ENCODE assay signal across 23 mouse cellular contexts in genomic region chr16:58377170-58377569, GRCm38 (mm10). TPM values are rescaled to one million over a fixed set of nuclear protein-coding genes. Genes with fewer than 3 reads are reported as not detected.
A peak's percentile ranks its signal among the peaks of the same experiment; 100 is the strongest.
DNase-seq lines count a peak whose midpoint lies in the region; TF ChIP-seq lines count a peak whose summit lies in the region.
"Had no signal": no experiment of that assay in that cellular context is flagged by ENCODE, and none has a peak within 500 bp of the region (broad histone marks: within the 10 kb centered on the region; RNA-seq: fewer than 3 reads in every experiment).

No protein-coding gene starts in this region.

- DNase-seq in gastrocnemius, adult 18-20 months (ENCODE audit: low spot score) = peak; percentile 57
- DNase-seq in gastrocnemius, postnatal 4 days (ENCODE audit: low spot score in 2 of 2) = no peak
- DNase-seq in heart, postnatal 25 days (ENCODE audit: low spot score) = peak; percentile 10
- no peak for DNase-seq in heart, adult 8-10 months (ENCODE audit: low spot score)
- peak; percentile 35 for DNase-seq in MN1 (ENCODE audit: low spot score)
- peak; percentile 24 for DNase-seq in gastrocnemius, postnatal 14 days
- DNase-seq in left cerebral cortex, adult 2 months (ENCODE audit: extremely low spot score in 1 of 2, low spot score in 2 of 2) = no peak
- DNase-seq in testis, postnatal 10 days (ENCODE audit: low spot score) = no peak
- DNase-seq: adrenal gland, adult 8-10 months; cerebellum, adult 11-12 months; cerebellum, adult 9-11 months; heart, postnatal 10 days; kidney, adult 18-20 months; layer of hippocampus, postnatal 36 days; liver, embryonic 13.5 days; lung, adult 18-20 months; lung, postnatal 36 days had no signal

- H3K27ac ChIP-seq in left cerebral cortex, adult 2 months = no peak overlapping the region
- H3K27ac ChIP-seq: embryonic facial prominence, embryonic 13.5 days; heart, embryonic 13.5 days; limb, embryonic 10.5 days; limb, embryonic 15.5 days; liver, embryonic 13.5 days; neural tube, embryonic 13.5 days had no signal

- no peak overlapping the region for H3K4me3 ChIP-seq in left cerebral cortex, adult 2 months
- H3K4me3 ChIP-seq: embryonic facial prominence, embryonic 13.5 days; erythroblast, embryonic 14.5 days; heart, embryonic 13.5 days; limb, embryonic 10.5 days; limb, embryonic 15.5 days; liver, embryonic 13.5 days; neural tube, embryonic 13.5 days had no signal

- no peak for TF ChIP-seq CTCF in left cerebral cortex, adult 2 months (IDR thresholded peaks at IDR 0.05)

- intact Hi-C loops in heart, postnatal 25 days (cut with DNase I) = no loop called here
- intact Hi-C loops in gastrocnemius, postnatal 14 days (cut with DNase I; ENCODE audit: low total_unique reads) = no loop called here
- intact Hi-C loops in left cerebral cortex, adult 2 months (cut with DNase I) = no loop called here

RNA-seq across cellular contexts. Expression of gene Dcbld2, which starts 31.1 kb away (rescaled TPM):
- 1 to 10 TPM; 3.6 to 4.2 TPM for total RNA-seq in gastrocnemius, adult 18-20 months (2021)
- total RNA-seq in gastrocnemius, postnatal 4 days (2021) = 10 to 100 TPM; 21.8 to 23.2 TPM
- 10 to 100 TPM; 17.8 to 19.2 TPM for total RNA-seq in heart, postnatal 25 days (2021)
- 10 to 100 TPM; 13.2 to 14.4 (median 14.1) TPM for total RNA-seq in heart, adult 8-10 months (2022)
- 10 to 100 TPM in 1 of 2 experiments, 1 to 10 TPM in 1; 8.6 to 12.9 TPM for total RNA-seq in gastrocnemius, postnatal 14 days (2021)
- 10 to 100 TPM; 26.0 to 26.5 TPM for total RNA-seq in left cerebral cortex, adult 2 months (2021)

Comparison
In these comparisons a context has a peak if more than half of its experiments do, and no peak if none do; other contexts are left out.
1. DNase-seq: peak in gastrocnemius, adult 18-20 months (single experiment), heart, postnatal 25 days (single experiment), MN1 (single experiment) and gastrocnemius, postnatal 14 days (single experiment); none in gastrocnemius, postnatal 4 days (0 of 2), heart, adult 8-10 months (single experiment), left cerebral cortex, adult 2 months (0 of 2) and testis, postnatal 10 days (single experiment).